Mouse (Mus musculus): ENCODE measurements at regions not wholly inside any gene's neighbourhood (a gene's known extent, or its start where the extent isn't known, plus 50 kb on each side); places are given as distances from the start of the nearest gene placed in this dataset.

DNA sequence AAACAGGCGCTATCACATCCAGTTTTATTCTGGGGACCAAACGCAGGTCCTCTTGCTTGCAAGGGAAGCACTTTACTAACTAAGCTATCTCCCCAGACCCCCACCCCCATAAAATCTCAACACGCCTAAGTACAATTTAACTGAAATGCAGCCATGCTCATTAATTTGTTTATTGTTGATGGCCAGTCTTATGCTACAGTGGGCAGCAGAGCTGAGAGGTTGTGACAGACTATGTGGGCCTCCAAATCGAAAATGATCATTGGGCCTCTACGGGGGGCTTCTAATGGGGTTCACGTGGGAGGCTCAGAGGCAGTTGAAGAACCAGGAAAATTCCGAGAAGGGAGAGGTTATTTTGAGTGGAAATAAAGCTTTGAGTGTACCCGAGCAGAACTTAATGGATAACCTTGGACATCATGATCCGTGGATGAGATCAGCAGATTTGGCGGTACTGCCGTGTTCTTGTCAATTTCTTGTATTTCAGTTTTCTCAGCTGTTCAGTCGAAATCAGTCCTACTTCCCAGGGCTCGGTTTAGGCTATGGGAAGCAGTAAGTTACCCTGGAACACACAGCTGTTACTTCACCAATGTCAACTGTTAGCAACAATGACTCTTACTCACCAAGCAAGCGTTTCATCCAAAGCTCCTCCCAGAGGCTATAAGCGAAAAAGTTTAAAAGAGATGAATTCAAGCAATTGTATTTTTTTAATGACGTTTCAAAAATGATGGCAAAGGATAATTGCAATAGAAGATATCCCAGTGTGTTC, 65.1 kb upstream of the Ralgps2 start:
- H3K4me1 ChIP-seq (replicated peaks; ENCODE audit: control insufficient read depth, insufficient read depth, low read length), result no peaks in the 10 kb centered on the region
- no peak overlapping the region for H3K4me2 ChIP-seq (ENCODE audit: low read length)
- 88% methylated on average over 16 of the region's 16 CpGs for WGBS

DNA sequence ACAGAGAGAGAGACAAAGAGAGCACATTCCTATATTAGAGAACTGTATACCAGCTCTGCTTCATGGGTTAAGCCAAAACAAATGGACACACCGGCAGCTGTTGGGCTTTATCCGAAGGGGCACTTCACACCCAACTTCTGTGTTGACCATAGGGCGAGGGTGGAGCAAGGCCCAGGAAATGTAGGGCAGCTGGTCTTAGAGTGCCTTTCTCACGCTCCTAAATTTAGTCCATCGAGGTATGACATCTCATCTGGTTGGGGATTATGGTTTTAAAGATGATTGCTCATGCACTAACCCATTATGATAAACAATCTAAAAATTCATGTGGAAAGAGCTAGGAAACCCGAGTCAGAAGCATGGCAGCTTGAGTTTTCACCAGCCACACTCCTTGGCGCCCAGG, 63.6 kb upstream of the Ralgps2 start:
- Histone ChIP-seq H3K4me1 (replicated peaks; ENCODE audit: control insufficient read depth, insufficient read depth, low read length) (no peaks in the 10 kb centered on the region), H3K9me3 (ENCODE audit: control insufficient read depth, low read length) (no peaks in the 10 kb centered on the region), H3K27me3 (replicated peaks; ENCODE audit: control insufficient read depth, insufficient read depth, low read length) (no peaks in the 10 kb centered on the region), H3K9ac (ENCODE audit: low read length) (no peak overlapping the region), H3K36me3 (ENCODE audit: control insufficient read depth, insufficient read depth, low read length) (no peaks in the 10 kb centered on the region), H3K4me3 (ENCODE audit: low read depth, low read length) (no peak overlapping the region), H3K4me2 (ENCODE audit: low read length) (no peak overlapping the region), H3K27ac (ENCODE audit: low read depth) (no peak overlapping the region)
- no peak for ATAC-seq (replicated peaks; ENCODE audit: low FRiP score, low TSS enrichment, low read depth)
- no peak for DNase-seq (ENCODE audit: low spot score)
- WGBS, result 83% methylated on average over 7 of the region's 7 CpGs

More for the DNA sequence above, 65.1 kb upstream of the Ralgps2 start:
- no peak for DNase-seq (ENCODE audit: low spot score)
- H3K27ac ChIP-seq (ENCODE audit: low read depth), result no peak overlapping the region
- H3K4me3 ChIP-seq (ENCODE audit: low read depth, low read length), result no peak overlapping the region
- H3K36me3 ChIP-seq (ENCODE audit: control insufficient read depth, insufficient read depth, low read length), result no peaks in the 10 kb centered on the region
- ATAC-seq (replicated peaks; ENCODE audit: low FRiP score, low TSS enrichment, low read depth), result no peak
- no peaks in the 10 kb centered on the region for H3K9me3 ChIP-seq (ENCODE audit: control insufficient read depth, low read length)
- no peaks in the 10 kb centered on the region for H3K27me3 ChIP-seq (replicated peaks; ENCODE audit: control insufficient read depth, insufficient read depth, low read length)
- H3K9ac ChIP-seq (ENCODE audit: low read length), result no peak overlapping the region

DNA sequence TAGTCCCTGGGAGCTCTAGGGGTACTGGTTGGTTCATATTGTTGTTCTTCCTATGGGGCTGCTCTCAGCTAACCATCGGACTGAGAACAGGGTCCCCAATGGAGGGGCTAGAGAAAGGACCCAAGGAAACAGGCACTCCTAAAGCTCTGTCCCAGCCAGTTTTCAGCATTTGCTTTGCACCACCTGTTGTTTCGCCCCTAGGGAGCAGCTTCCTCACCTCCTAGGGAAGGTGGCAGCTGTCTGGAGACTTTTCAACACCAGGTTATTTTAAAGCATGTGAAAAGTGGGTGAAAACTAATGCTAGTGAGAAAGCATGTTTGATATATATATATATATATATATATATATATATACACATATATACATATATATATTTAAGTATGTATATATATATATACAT, 62.8 kb upstream of the Ralgps2 start:
- no peaks in the 10 kb centered on the region for H3K9me3 ChIP-seq (ENCODE audit: control insufficient read depth, low read length)
- WGBS, result 77% methylated on average over 2 of the region's 2 CpGs
- no peak overlapping the region for H3K27ac ChIP-seq (ENCODE audit: low read depth)
- H3K4me1 ChIP-seq (replicated peaks; ENCODE audit: control insufficient read depth, insufficient read depth, low read length), result no peaks in the 10 kb centered on the region
- H3K27me3 ChIP-seq (replicated peaks; ENCODE audit: control insufficient read depth, insufficient read depth, low read length), result no peaks in the 10 kb centered on the region
- DNase-seq (ENCODE audit: low spot score), result no peak
- H3K4me3 ChIP-seq (ENCODE audit: low read depth, low read length), result no peak overlapping the region
- no peaks in the 10 kb centered on the region for H3K36me3 ChIP-seq (ENCODE audit: control insufficient read depth, insufficient read depth, low read length)
- no peak overlapping the region for H3K9ac ChIP-seq (ENCODE audit: low read length)
- no peak for ATAC-seq (replicated peaks; ENCODE audit: low FRiP score, low TSS enrichment, low read depth)
- H3K4me2 ChIP-seq (ENCODE audit: low read length), result no peak overlapping the region

DNA sequence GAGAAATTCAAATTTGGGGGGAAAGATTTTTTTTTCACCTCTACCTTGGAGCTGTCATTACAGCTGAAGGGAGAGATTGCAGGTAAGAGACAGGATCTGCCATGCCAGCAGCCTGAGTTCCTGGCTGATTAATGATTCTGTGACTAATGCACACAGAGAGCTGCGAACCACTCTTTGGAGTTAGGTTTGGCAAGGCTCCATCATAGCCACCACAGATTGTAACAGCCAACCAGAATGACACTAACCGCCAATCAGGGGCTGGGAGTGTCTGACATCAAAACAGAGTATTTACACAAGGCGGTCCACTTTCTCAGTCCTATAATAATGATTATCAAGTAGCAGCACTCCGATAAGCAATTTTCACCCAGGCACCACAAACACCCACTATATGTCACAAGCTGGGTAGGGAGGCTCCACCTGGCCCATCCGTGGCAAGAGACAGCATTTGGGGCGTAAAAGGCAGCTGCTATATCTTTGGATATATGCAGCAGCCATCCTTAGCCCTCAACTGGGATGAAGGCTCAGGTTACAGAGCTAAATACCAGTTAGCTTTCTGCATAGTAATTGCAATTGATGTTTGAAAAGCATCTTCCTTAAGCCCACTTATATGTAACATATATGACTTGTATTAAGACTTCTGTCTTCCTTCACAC, 61.7 kb upstream of the Ralgps2 start:
- 44% methylated on average over 6 of the region's 6 CpGs for WGBS
- no peak for DNase-seq (ENCODE audit: low spot score)
- H3K4me3 ChIP-seq (ENCODE audit: low read depth, low read length), result no peak overlapping the region
- no peaks in the 10 kb centered on the region for H3K36me3 ChIP-seq (ENCODE audit: control insufficient read depth, insufficient read depth, low read length)
- no peak overlapping the region for H3K4me2 ChIP-seq (ENCODE audit: low read length)
- ATAC-seq (replicated peaks; ENCODE audit: low FRiP score, low TSS enrichment, low read depth), result 0 out of 2 replicates have a peak, but pooled peaks have one; percentile 23
- no peaks in the 10 kb centered on the region for H3K9me3 ChIP-seq (ENCODE audit: control insufficient read depth, low read length)
- H3K4me1 ChIP-seq (replicated peaks; ENCODE audit: control insufficient read depth, insufficient read depth, low read length), result no peaks in the 10 kb centered on the region
- no peak overlapping the region for H3K9ac ChIP-seq (ENCODE audit: low read length)
- no peak overlapping the region for H3K27ac ChIP-seq (ENCODE audit: low read depth)
- H3K27me3 ChIP-seq (replicated peaks; ENCODE audit: control insufficient read depth, insufficient read depth, low read length), result no peaks in the 10 kb centered on the region

DNA sequence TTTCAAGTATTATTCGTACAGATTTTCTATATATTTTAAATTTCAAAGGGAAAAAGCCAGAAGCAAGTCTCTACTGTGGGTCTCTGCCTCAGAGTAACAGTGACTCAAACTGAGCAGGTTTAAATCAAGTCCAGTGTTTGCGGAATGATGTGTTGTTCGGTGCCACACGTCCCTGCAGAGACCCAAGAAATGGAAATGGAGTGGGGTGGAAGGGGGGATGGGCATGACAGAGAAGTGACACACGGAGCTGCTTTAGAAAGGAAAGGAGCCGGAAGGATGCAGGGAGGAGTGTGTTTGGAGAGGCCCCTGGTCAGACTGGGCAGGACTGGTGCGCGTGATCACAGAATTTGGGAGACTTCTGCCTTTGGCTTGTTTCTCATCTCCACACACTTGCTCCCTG, 60.5 kb upstream of the Ralgps2 start:
- Histone ChIP-seq H3K27ac (ENCODE audit: low read depth) (no peak overlapping the region), H3K36me3 (ENCODE audit: control insufficient read depth, insufficient read depth, low read length) (no peaks in the 10 kb centered on the region), H3K4me2 (ENCODE audit: low read length) (no peak overlapping the region), H3K4me1 (replicated peaks; ENCODE audit: control insufficient read depth, insufficient read depth, low read length) (no peaks in the 10 kb centered on the region), H3K27me3 (replicated peaks; ENCODE audit: control insufficient read depth, insufficient read depth, low read length) (no peaks in the 10 kb centered on the region), H3K9ac (ENCODE audit: low read length) (no peak overlapping the region), H3K9me3 (ENCODE audit: control insufficient read depth, low read length) (no peaks in the 10 kb centered on the region), H3K4me3 (ENCODE audit: low read depth, low read length) (no peak overlapping the region)
- DNase-seq (ENCODE audit: low spot score) (no peak), ATAC-seq (replicated peaks; ENCODE audit: low FRiP score, low TSS enrichment, low read depth) (no peak)
- 60% methylated on average over 8 of the region's 8 CpGs for WGBS

DNA sequence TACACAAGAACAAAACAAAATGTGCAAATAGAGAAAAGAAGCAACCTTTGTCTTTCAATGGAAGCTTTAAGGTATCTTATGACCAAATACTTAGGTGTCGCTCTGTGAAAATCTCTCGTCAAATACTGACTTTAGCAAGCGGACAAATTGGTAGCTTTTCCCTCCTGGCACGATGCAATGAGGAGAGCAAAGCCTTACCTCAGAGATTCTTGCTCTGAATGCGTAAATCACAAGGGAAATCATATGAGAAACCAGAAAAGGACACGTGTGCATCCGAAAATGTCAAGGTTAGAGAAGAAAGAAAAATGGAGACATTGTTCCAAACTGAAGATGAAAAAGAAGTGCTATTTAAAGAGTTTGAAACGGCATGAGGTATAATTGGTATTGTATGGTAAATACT, 59.8 kb upstream of the Ralgps2 start:
- no peak overlapping the region for H3K9ac ChIP-seq (ENCODE audit: low read length)
- H3K4me3 ChIP-seq (ENCODE audit: low read depth, low read length), result no peak overlapping the region
- no peaks in the 10 kb centered on the region for H3K27me3 ChIP-seq (replicated peaks; ENCODE audit: control insufficient read depth, insufficient read depth, low read length)
- DNase-seq (ENCODE audit: low spot score), result no peak
- no peaks in the 10 kb centered on the region for H3K9me3 ChIP-seq (ENCODE audit: control insufficient read depth, low read length)
- WGBS, result 86% methylated on average over 8 of the region's 8 CpGs
- no peak overlapping the region for H3K27ac ChIP-seq (ENCODE audit: low read depth)
- no peak overlapping the region for H3K4me2 ChIP-seq (ENCODE audit: low read length)
- no peaks in the 10 kb centered on the region for H3K4me1 ChIP-seq (replicated peaks; ENCODE audit: control insufficient read depth, insufficient read depth, low read length)
- ATAC-seq (replicated peaks; ENCODE audit: low FRiP score, low TSS enrichment, low read depth), result no peak
- H3K36me3 ChIP-seq (ENCODE audit: control insufficient read depth, insufficient read depth, low read length), result no peaks in the 10 kb centered on the region

DNA sequence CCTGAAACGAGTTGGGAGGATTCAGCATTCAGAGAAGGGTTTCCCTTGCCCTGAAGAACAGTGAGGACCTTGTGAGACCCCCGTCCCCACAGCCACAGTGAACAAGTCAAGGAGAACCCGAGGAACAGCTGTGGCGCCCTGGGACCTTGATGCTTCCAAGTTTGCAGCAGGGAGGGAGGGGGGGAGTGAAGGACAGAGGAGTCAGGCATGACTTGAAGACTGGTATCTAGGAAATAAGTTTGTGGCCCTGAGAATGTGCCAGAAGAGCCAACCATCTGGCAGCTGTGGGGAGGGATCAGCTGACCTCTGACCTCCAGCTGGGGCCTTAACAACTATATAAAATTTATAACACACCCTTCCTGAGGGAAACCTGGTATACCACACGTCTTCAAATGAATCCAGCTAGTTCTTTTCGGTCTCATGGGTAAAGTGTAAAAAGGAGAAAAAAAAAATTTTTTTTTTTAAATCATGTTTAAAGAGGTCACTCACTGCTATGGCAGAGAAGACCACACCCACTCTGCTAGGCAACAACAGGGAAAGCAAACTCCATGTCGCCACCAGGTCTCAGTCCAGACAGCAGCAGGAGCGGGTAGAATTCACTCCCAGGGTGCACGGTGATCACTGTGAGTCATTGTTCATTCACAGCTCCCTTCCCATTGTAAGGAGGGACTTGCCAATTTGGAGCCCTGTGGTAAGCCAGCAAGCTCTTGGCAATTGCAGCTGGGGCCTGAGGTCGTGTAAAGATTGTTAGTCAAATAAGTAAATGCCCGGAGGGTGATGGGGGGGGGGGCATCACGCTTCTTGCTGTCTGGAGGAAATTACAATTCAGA, 58.3 kb upstream of the Ralgps2 start:
- no peak overlapping the region for H3K4me3 ChIP-seq (ENCODE audit: low read depth, low read length)
- H3K27ac ChIP-seq (ENCODE audit: low read depth), result no peak overlapping the region
- no peak overlapping the region for H3K9ac ChIP-seq (ENCODE audit: low read length)
- H3K4me2 ChIP-seq (ENCODE audit: low read length), result no peak overlapping the region
- WGBS, result 68% methylated on average over 12 of the region's 12 CpGs
- no peaks in the 10 kb centered on the region for H3K27me3 ChIP-seq (replicated peaks; ENCODE audit: control insufficient read depth, insufficient read depth, low read length)
- no peak for ATAC-seq (replicated peaks; ENCODE audit: low FRiP score, low TSS enrichment, low read depth)
- H3K9me3 ChIP-seq (ENCODE audit: control insufficient read depth, low read length), result no peaks in the 10 kb centered on the region
- no peak for DNase-seq (ENCODE audit: low spot score)
- H3K36me3 ChIP-seq (ENCODE audit: control insufficient read depth, insufficient read depth, low read length), result no peaks in the 10 kb centered on the region
- no peaks in the 10 kb centered on the region for H3K4me1 ChIP-seq (replicated peaks; ENCODE audit: control insufficient read depth, insufficient read depth, low read length)

DNA sequence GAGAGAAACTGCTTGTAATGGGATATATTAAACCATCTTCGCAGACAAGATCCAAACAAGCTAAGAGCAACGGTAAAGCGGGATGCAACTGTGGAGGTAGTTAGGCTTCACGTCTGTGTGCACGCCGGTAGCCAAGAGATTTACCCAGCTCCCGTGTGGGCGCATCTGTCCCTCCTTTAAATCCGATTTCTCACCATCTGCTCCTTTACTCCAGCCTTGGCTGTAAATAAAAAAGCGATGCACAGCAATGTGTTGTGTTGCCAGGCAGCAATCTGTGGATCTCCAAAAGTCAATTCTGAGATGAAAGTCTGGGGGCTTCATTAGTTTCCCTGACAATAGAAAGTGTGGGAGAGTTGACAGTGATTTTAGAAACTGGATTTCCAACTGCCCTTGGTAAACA, 57.6 kb upstream of the Ralgps2 start:
- 83% methylated on average over 10 of the region's 10 CpGs for whole genome bisulfite sequencing
- Histone ChIP-seq H3K4me3 (ENCODE audit: low read depth, low read length) (no peak overlapping the region), H3K27me3 (replicated peaks; ENCODE audit: control insufficient read depth, insufficient read depth, low read length) (no peaks in the 10 kb centered on the region), H3K36me3 (ENCODE audit: control insufficient read depth, insufficient read depth, low read length) (no peaks in the 10 kb centered on the region), H3K4me1 (replicated peaks; ENCODE audit: control insufficient read depth, insufficient read depth, low read length) (no peaks in the 10 kb centered on the region), H3K27ac (ENCODE audit: low read depth) (no peak overlapping the region), H3K9me3 (ENCODE audit: control insufficient read depth, low read length) (no peaks in the 10 kb centered on the region), H3K4me2 (ENCODE audit: low read length) (no peak overlapping the region), H3K9ac (ENCODE audit: low read length) (no peak overlapping the region)
- no peak for DNase-seq (ENCODE audit: low spot score)
- ATAC-seq (replicated peaks; ENCODE audit: low FRiP score, low TSS enrichment, low read depth), result no peak

Measured in intestine, embryonic 14.5 days (tissue).